Mouse (Mus musculus): ENCODE data around the gene Ctps. TPM values are rescaled to one million over a fixed set of nuclear protein-coding genes. Genes with fewer than 3 reads are reported as not detected.
"Not testable (repeated sequence)": the region's sequence is repeated elsewhere in the genome, so short reads cannot be mapped to it uniquely, and the experiment has no call there.

Gene Ctps
- polyA plus RNA-seq, 1 experiment from 2014 or later, result 20.3 TPM

DNA sequence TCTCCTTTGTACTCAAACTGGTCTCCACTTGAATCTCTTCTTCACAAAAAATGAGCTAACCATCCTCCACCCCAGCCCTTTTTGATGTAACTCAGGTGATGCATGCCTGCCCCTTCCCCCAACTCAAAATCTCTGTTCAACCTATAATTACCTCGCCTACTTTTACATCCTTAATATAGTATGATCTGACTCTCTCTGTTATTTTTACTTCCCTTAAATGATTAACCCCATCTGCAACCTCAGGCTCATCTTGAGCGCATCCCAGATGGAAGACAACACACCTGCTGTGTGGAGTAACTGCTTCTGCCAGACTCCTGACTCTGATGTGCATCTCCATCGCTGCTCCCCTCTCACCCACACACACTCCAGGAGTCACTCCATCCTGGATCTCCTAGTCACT, 32.6 kb upstream of the Ctps start:
- peaks cover 6% of the 10 kb centered on the region for H3K4me1 ChIP-seq (ENCODE audit: control insufficient read depth, low read depth, low read length)
- H3K4me3 ChIP-seq (ENCODE audit: low read depth, low read length), result no peak overlapping the region
- no peaks in the 10 kb centered on the region for H3K36me3 ChIP-seq (ENCODE audit: control insufficient read depth, insufficient read depth)
- 56% methylated on average over 3 of the region's 3 CpGs for WGBS (ENCODE audit: insufficient replicate concordance)
- H3K27ac ChIP-seq (ENCODE audit: low read length), result no peak overlapping the region
- no peak overlapping the region for H3K4me2 ChIP-seq (ENCODE audit: low read depth, low read length)
- H3K9me3 ChIP-seq (replicated peaks; ENCODE audit: control insufficient read depth, low read length), result no peaks in the 10 kb centered on the region
- H3K27me3 ChIP-seq (ENCODE audit: control insufficient read depth, insufficient read depth, low read depth, low read length), result no peaks in the 10 kb centered on the region
- no peak overlapping the region for H3K9ac ChIP-seq (ENCODE audit: low read depth, low read length)
- no peak for ATAC-seq (ENCODE audit: low read depth)

DNA sequence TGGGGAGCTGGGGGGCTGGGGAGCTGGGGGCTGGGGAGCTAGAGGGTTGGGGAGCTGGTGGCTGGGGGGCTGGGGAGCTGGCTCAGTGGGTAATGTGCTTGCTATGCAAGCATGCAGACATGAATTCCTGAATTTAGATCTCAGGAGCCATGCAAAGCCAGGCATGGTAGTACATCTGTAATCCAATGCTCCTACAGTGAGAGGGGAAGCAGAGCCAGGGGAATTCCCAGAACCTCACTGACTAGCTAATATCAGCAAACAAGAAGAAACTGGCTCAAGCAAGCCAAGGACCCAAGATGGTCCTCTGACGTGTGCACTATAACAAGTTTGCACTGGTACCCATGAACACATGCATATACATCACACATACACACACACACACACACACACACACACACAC, 31.7 kb upstream of the Ctps start:
- ATAC-seq (ENCODE audit: low read depth), result no peak
- Histone ChIP-seq H3K4me2 (ENCODE audit: low read depth, low read length) (no peak overlapping the region), H3K27ac (ENCODE audit: low read length) (no peak overlapping the region), H3K36me3 (ENCODE audit: control insufficient read depth, insufficient read depth) (no peaks in the 10 kb centered on the region), H3K9me3 (replicated peaks; ENCODE audit: control insufficient read depth, low read length) (no peaks in the 10 kb centered on the region), H3K27me3 (ENCODE audit: control insufficient read depth, insufficient read depth, low read depth, low read length) (no peaks in the 10 kb centered on the region), H3K4me1 (ENCODE audit: control insufficient read depth, low read depth, low read length) (peaks cover 6% of the 10 kb centered on the region), H3K9ac (ENCODE audit: low read depth, low read length) (no peak overlapping the region), H3K4me3 (ENCODE audit: low read depth, low read length) (no peak overlapping the region)
- 61% methylated on average over 1 of the region's 1 CpGs for WGBS (ENCODE audit: insufficient replicate concordance)

DNA sequence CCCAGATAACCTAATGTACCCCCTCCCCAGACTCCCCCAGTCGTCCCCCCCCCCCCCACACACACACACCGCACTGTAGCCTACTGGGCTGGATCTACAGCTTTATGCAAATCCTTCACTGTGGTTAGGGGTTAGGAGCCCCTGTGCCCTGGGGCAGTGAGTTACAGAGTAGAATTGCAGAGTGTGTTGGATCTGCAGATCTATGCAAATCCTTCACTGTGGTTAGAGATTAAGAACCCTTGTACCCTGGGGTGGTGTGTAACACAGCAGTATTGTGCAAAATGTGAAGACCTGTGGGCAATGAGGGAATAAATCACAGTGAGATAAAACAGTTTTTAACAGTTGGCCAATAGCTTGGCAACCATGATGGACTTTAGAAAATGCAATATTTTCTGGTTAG, 28.8 kb upstream of the Ctps start:
- Histone ChIP-seq H3K4me2 (ENCODE audit: low read depth, low read length) (no peak overlapping the region), H3K36me3 (ENCODE audit: control insufficient read depth, insufficient read depth) (no peaks in the 10 kb centered on the region), H3K9me3 (replicated peaks; ENCODE audit: control insufficient read depth, low read length) (no peaks in the 10 kb centered on the region), H3K4me3 (ENCODE audit: low read depth, low read length) (no peak overlapping the region), H3K4me1 (ENCODE audit: control insufficient read depth, low read depth, low read length) (peaks cover 6% of the 10 kb centered on the region), H3K9ac (ENCODE audit: low read depth, low read length) (no peak overlapping the region), H3K27ac (ENCODE audit: low read length) (no peak overlapping the region), H3K27me3 (ENCODE audit: control insufficient read depth, insufficient read depth, low read depth, low read length) (no peaks in the 10 kb centered on the region)
- WGBS (ENCODE audit: insufficient replicate concordance), result 32% methylated on average over 2 of the region's 2 CpGs
- no peak for ATAC-seq (ENCODE audit: low read depth)

DNA sequence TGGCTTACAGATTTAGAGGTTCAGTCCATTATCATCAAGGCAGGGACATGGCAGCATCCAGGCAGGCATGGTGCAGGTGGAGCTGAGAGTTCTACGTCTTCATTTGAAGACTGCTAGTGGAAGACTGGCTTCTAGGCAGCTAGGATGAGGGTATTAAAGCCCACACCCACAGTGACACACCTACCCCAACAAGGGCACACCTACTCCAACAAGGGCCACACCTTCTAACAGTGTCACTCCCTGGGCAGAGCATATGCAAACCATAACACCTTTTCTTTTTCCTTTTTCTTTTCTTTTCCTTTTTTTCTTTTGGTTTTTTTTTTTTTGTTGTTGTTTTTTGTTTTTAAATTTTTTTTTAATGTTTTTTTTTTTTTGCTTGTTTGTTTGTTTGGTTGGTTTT, 26.1 kb upstream of the Ctps start:
- not testable (repeated sequence) for H3K27ac ChIP-seq (ENCODE audit: low read length); H3K4me3 ChIP-seq (ENCODE audit: low read depth, low read length); H3K9me3 ChIP-seq (replicated peaks; ENCODE audit: control insufficient read depth, low read length); H3K4me1 ChIP-seq (ENCODE audit: control insufficient read depth, low read depth, low read length); H3K9ac ChIP-seq (ENCODE audit: low read depth, low read length); H3K4me2 ChIP-seq (ENCODE audit: low read depth, low read length); H3K36me3 ChIP-seq (ENCODE audit: control insufficient read depth, insufficient read depth); H3K27me3 ChIP-seq (ENCODE audit: control insufficient read depth, insufficient read depth, low read depth, low read length)
- 64% methylated on average over 1 of the region's 1 CpGs for WGBS (ENCODE audit: insufficient replicate concordance)
- 0 out of 2 replicates have a peak, but pooled peaks have one; percentile 56 for ATAC-seq (ENCODE audit: low read depth)

DNA sequence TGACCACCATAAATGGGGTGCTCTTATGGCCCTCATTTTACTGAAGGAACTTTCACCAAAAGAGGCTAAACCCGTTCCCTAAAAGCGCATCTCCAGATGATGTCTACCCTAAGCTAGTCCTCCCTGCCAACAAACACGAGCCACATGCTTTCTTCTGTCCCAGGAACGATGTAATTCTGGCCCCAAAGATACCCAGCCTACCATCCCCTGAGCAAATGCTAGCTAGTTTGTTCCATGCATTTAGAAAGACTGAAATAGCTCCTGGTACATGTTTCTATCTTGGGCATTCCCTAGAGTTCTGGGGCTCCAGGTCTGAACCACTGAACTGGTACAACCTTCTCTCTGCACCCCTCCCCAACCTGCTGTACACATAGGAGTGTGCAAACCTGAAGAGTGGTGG, 20.9 kb upstream of the Ctps start:
- Histone ChIP-seq H3K4me2 (ENCODE audit: low read depth, low read length) (no peak overlapping the region), H3K27me3 (ENCODE audit: control insufficient read depth, insufficient read depth, low read depth, low read length) (peaks cover 3% of the 10 kb centered on the region), H3K9me3 (replicated peaks; ENCODE audit: control insufficient read depth, low read length) (no peaks in the 10 kb centered on the region), H3K4me1 (ENCODE audit: control insufficient read depth, low read depth, low read length) (peaks cover 11% of the 10 kb centered on the region), H3K36me3 (ENCODE audit: control insufficient read depth, insufficient read depth) (no peaks in the 10 kb centered on the region), H3K27ac (ENCODE audit: low read length) (no peak overlapping the region), H3K9ac (ENCODE audit: low read depth, low read length) (no peak overlapping the region), H3K4me3 (ENCODE audit: low read depth, low read length) (no peak overlapping the region)
- ATAC-seq (ENCODE audit: low read depth), result no peak
- 67% methylated on average over 4 of the region's 4 CpGs for WGBS (ENCODE audit: insufficient replicate concordance)

DNA sequence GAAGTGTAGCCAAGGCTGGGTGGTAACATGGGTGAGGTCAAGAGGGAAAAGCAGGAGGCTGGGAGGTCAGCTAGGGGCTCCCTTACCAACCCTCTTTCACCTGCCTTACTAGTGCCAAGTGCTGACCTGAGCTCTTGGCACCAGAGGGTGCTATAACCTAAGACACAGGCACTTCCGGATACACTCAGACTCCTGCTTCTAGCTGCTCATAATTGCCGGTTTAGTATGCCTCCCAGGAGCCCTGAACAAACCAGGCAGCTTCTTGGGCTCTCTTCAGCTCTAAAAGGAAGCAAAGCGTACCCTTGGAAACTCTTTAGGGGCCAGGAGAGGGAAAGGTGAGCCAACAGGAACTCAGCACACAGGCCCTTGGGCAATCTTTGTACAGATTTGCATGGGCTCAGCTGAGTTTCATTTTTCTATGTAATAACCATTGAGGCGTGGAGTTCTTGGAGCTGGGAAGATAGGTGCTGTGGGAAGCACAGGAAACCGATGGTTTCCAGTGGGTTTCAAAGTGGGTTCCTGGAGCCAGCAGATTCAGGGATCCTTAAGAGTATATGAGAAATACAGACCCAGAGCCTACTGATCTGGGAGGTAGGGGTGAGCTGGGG, 19.8 kb upstream of the Ctps start:
- WGBS (ENCODE audit: insufficient replicate concordance), result 23% methylated on average over 5 of the region's 5 CpGs
- Histone ChIP-seq H3K4me1 (ENCODE audit: control insufficient read depth, low read depth, low read length) (peaks cover 11% of the 10 kb centered on the region), H3K27me3 (ENCODE audit: control insufficient read depth, insufficient read depth, low read depth, low read length) (peaks cover 3% of the 10 kb centered on the region), H3K27ac (ENCODE audit: low read length) (no peak overlapping the region), H3K9ac (ENCODE audit: low read depth, low read length) (no peak overlapping the region), H3K9me3 (replicated peaks; ENCODE audit: control insufficient read depth, low read length) (no peaks in the 10 kb centered on the region), H3K4me2 (ENCODE audit: low read depth, low read length) (no peak overlapping the region), H3K36me3 (ENCODE audit: control insufficient read depth, insufficient read depth) (no peaks in the 10 kb centered on the region), H3K4me3 (ENCODE audit: low read depth, low read length) (no peak overlapping the region)
- ATAC-seq (ENCODE audit: low read depth), result peak; percentile 80

DNA sequence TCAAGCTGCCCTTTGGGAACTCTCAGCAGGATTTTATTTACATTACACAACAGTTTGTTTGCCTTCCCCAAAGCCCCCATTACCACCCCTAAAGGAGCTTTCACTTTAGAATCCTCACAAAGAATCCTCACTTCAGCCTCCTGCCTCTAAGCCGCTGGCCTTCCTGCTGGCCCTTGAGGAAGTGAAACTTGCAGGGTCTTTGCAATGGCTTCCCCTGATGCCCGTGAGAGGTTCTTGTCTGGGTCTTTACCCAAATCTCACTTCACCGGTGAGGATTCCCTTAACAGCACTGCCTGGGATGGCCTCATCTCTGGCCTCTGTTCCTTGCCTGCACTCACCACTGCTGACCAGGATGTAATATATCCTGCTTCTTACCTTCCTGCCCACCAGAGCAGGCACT, 19.0 kb upstream of the Ctps start:
- no peaks in the 10 kb centered on the region for H3K9me3 ChIP-seq (replicated peaks; ENCODE audit: control insufficient read depth, low read length)
- H3K9ac ChIP-seq (ENCODE audit: low read depth, low read length), result peak overlapping the region; percentile 10; the same call in 1 of the 2 replicates
- WGBS (ENCODE audit: insufficient replicate concordance), result 21% methylated on average over 3 of the region's 3 CpGs
- H3K4me3 ChIP-seq (ENCODE audit: low read depth, low read length), result no peak overlapping the region
- H3K27ac ChIP-seq (ENCODE audit: low read length), result peak overlapping the region; percentile 37; the same call in 1 of the 2 replicates
- no peaks in the 10 kb centered on the region for H3K36me3 ChIP-seq (ENCODE audit: control insufficient read depth, insufficient read depth)
- ATAC-seq (ENCODE audit: low read depth), result no peak
- H3K4me1 ChIP-seq (ENCODE audit: control insufficient read depth, low read depth, low read length), result peaks cover 11% of the 10 kb centered on the region
- H3K27me3 ChIP-seq (ENCODE audit: control insufficient read depth, insufficient read depth, low read depth, low read length), result peaks cover 3% of the 10 kb centered on the region
- H3K4me2 ChIP-seq (ENCODE audit: low read depth, low read length), result peak overlapping the region; percentile 25

DNA sequence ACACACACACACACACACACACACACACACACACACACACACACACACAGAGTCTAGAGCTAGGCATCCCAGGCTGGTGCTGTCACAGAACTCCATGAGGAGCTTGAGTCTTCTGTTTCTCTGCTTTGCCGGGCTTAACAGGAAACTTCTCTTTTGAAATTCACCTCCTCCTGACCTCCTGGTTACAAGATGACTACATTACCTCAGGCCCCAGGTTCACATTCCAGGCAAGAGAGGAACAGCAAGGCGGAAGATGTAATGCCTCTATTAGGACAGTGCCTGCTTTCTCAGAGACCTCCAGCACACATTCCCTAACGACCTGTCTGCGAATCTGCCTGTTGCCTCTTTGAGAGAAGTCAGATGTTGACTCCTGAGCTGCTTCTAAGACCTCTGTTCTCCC, 18.4 kb upstream of the Ctps start, which contains the start of gene Gm8439:
Gm8439 (plus strand) TSS at position 301 of the 400 bp plus-strand sequence.
- no peaks in the 10 kb centered on the region for H3K36me3 ChIP-seq (ENCODE audit: control insufficient read depth, insufficient read depth)
- peak within 1 kb of the TSS; percentile 25 for H3K4me2 ChIP-seq (ENCODE audit: low read depth, low read length)

DNA sequence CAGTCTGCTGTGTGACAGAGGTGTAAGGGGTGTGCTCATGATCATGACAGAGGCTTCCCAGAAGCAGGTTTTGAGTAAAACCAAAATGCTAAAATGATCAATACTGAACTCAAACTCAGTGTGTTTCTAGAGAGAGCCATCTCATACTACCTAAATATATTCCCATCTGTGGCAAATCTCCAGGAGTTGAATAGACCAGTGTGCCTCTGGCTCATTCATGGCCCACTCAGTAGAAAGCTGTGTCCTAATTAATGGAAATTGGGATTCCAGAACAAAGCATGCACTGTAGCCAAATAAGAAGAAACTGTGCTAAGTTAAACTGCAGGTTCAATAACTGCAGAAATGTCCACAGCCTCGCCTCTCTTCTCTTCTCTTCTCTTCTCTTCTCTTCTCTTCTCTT, 16.9 kb upstream of the Ctps start:
- no peak for ATAC-seq (ENCODE audit: low read depth)
- WGBS (ENCODE audit: insufficient replicate concordance), result 41% methylated on average over 1 of the region's 1 CpGs
- H3K27me3 ChIP-seq (ENCODE audit: control insufficient read depth, insufficient read depth, low read depth, low read length), result peaks cover 3% of the 10 kb centered on the region
- no peaks in the 10 kb centered on the region for H3K9me3 ChIP-seq (replicated peaks; ENCODE audit: control insufficient read depth, low read length)
- no peak overlapping the region for H3K4me2 ChIP-seq (ENCODE audit: low read depth, low read length)
- no peak overlapping the region for H3K27ac ChIP-seq (ENCODE audit: low read length)
- no peaks in the 10 kb centered on the region for H3K36me3 ChIP-seq (ENCODE audit: control insufficient read depth, insufficient read depth)
- peaks cover 11% of the 10 kb centered on the region for H3K4me1 ChIP-seq (ENCODE audit: control insufficient read depth, low read depth, low read length)
- no peak overlapping the region for H3K4me3 ChIP-seq (ENCODE audit: low read depth, low read length)
- no peak overlapping the region for H3K9ac ChIP-seq (ENCODE audit: low read depth, low read length)

More for the DNA sequence above, 18.4 kb upstream of the Ctps start, which contains the start of gene Gm8439:
- Histone ChIP-seq H3K27ac (ENCODE audit: low read length) (peak within 1 kb of the TSS; percentile 37; the same call in 1 of the 2 replicates), H3K27me3 (ENCODE audit: control insufficient read depth, insufficient read depth, low read depth, low read length) (peaks cover 3% of the 10 kb centered on the region), H3K9me3 (replicated peaks; ENCODE audit: control insufficient read depth, low read length) (no peaks in the 10 kb centered on the region), H3K4me1 (ENCODE audit: control insufficient read depth, low read depth, low read length) (peaks cover 11% of the 10 kb centered on the region), H3K4me3 (ENCODE audit: low read depth, low read length) (no peak within 1 kb of the TSS), H3K9ac (ENCODE audit: low read depth, low read length) (peak within 1 kb of the TSS; percentile 10; the same call in 1 of the 2 replicates)
- WGBS (ENCODE audit: insufficient replicate concordance), result 36% methylated on average over 4 of the region's 4 CpGs
- no peak for ATAC-seq (ENCODE audit: low read depth)

Measured in liver, embryonic 16.5 days (tissue).